Mouse (Mus musculus) 3134 (cell line): ENCODE measurements around the gene Aven.

Experiments used
- DNase-seq: peaks from one replicate; pipeline ENCODE4 v3.0.0-alpha.2; 2011; ENCODE audit warnings: low spot score; ENCODE audit not compliant: insufficient read length; ENCODE audit errors: extremely low read depth

Gene Aven

DNA sequence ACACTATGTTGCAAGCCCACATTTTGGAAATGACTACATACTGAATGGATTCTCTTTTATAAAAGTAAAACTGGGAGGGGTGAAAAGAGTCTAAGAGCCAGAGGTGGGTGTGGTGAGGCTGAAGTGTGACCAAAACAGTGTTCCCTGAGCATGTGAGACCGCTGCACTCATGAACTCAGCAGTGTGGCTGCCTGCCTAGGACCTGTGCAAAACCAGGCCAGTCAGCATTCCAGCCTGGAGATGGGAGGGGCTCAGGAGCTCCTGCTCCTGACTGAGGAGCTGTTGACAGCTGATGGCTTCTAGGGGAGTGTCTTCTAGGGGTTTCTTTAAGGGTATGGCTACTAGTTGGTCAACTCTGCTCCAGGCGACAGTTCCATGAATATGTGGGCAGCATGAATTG is 7.9 kb upstream of the Aven start:
- DNase-seq, result no peak

GRCm38 (mm10) chr2:112490483-112491196 is 2.1 kb upstream of the Aven start:
- DNase-seq, result no peak

GRCm38 (mm10) chr2:112491629-112492028 is 1.1 kb upstream of the Aven start:
- no peak for DNase-seq

DNA sequence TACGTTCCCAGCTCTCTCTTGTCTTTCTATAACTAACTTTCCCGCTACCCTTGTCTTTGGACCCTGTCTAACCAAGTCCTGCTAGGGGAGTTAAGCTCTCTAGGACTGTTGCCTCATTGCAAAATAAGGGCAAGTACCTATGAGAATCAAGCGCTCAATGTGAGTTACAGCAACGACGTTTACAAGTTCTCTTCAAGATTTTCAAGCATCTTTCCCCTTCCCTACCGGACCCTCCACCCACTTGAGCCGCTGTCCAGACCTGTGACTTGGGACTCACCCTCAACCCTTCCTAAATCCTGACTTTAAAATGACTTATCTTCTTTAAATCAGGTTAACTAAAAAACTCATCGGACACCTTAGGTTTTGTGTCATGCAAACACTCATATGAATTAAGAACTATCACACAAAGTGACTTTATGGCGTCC is 321 bp upstream of the Aven start:
- DNase-seq, result no peak

GRCm38 (mm10) chr2:112493539-112494260 is 936 bp downstream of the Aven start:
- DNase-seq, result no peak

DNA sequence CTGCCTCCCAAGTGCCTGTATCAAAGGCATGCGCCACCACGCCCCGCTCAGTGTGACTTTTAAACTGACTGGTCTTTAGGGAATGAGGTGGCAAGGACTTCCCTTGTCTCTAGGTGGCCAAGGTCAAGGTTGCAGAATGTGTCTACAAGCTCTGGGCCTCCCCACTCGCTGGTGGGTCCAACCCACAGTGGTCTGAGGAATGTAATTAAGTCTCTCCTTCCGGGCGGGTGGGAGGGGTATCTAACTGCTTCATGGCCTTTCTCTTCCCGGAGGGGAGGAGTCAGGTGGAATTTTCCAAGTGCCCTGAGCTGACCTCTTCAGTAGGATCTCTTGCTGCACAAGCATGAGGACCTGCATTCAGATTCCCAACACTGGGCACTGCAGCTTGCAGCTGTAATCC is 5.1 kb downstream of the Aven start:
- no peak for DNase-seq

- peak; percentile 41 for DNase-seq
These were observed 8.4 kb downstream of the Aven start for GRCm38 (mm10) chr2:112501209-112501608.

GRCm38 (mm10) chr2:112503978-112504377 is 11.2 kb downstream of the Aven start:
- DNase-seq, result no peak

DNA sequence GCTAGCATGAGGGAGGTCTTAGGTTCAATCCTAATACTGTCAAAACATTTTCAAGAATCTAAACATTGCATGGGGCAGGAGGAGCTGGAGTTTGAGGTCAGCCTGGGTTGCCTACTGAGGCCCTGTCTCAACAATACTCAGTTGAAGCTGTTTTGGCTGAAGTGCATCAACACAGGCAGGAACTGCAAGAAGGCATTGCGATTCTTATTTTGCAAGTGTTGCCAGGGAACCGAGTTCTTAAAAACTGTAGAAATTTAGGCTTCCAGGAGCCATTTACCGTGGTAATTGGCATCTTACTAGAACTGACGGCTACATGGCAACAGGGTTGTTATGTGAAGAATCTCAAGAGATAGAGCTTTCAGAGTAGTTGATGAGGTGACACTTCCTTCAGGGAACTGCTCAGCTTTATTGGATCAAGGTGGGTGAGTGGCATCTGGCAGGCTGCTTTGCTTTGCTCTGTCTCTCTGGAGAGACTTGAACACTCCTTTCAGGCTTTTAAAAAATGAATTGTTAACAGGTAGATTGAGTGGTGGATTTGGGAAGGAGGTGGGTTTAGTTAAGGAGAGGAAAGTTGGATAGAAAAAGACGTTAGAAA is 14.2 kb downstream of the Aven start:
- DNase-seq, result no peak

- DNase-seq, result no peak
These were observed 14.7 kb downstream of the Aven start for GRCm38 (mm10) chr2:112507444-112507843.

- DNase-seq, result peak; percentile 22
These were observed 17.4 kb downstream of the Aven start for GRCm38 (mm10) chr2:112510140-112510539.

GRCm38 (mm10) chr2:112513036-112513435 is 20.3 kb downstream of the Aven start:
- no peak for DNase-seq

DNA sequence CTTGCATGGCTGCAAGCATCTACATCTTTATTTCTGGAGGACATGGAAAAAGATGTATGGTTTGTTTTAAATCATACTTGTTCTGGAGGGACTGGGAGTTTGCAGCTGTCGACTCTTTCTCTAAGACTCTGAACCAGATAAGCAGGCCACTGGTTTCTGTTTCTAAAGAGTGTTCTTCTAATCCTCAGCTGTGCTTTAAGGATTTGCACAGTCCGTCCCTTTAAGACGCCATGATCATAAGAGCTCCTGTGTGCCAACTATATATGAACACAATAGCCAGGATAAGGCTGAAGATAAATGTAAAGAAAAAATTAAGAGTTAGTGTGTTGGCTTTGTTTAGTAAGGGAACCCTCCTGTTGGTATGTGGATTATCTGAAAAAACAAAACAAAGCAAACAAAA is 24.0 kb downstream of the Aven start:
- DNase-seq, result no peak

GRCm38 (mm10) chr2:112517218-112517617 is 24.5 kb downstream of the Aven start:
- no peak for DNase-seq

DNA sequence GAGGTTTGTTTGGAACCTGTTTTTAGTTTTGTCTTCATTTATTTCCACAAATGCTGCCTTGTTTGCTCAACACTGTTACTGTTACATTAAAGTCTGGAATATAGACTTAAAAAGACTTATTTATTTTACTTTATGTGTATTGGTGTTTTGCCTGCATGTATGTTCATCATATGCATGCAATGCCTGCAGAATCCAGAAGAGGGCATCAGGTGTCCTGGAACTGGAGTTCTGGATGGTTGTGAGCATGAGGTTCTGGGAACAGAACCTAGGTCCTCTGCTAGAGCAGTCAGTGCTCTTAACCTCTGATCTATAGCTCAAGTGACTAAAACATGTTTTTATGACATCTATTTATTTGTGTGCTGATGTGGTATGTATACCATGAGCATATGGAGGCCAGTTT is 25.8 kb downstream of the Aven start:
- no peak for DNase-seq

DNA sequence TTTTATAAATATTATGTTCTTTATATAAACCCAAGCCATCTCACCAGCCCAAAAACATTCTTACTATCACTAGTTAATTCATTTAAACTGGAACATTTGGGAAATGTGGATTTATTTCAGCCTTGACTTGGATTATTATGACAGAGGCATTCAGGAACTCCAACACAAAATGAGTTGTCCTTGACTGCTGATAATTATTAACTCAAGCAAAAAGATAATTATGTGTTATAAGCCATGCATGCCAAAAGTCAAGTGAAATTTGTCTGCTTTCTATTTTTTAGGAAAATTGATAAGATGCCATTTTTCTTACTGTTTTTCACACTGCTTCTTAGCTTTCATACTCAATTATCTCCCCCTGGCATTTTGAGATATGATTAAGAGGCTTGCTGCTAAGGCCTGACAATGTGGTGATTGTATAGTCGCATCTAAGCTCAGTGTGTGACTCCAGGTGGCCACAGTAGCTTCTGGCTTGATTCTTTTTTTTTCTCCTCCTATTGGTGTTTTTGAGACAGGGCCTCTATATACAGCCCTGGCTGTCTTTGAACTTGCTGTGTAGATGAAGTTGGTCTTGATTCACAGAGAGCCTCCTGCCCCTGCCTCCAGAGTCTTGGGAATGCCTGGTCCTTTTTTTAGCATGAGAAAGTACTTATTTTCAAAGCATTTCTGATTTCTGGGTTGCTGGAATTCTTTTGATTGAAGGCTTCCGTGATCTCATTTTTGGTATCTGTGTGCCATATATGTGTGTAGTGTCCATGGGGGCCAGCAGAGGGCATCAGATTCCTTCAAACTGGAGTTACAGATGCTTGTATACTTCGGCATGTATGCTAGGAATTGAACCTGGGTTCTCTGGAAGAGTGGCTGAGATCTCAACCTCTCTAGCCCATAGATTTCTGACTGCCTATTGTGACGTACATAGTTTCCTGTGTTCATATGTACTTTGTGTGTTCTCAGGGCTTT is 28.0 kb downstream of the Aven start:
- no peak for DNase-seq

GRCm38 (mm10) chr2:112526933-112527332 is 34.2 kb downstream of the Aven start:
- DNase-seq, result no peak

DNA sequence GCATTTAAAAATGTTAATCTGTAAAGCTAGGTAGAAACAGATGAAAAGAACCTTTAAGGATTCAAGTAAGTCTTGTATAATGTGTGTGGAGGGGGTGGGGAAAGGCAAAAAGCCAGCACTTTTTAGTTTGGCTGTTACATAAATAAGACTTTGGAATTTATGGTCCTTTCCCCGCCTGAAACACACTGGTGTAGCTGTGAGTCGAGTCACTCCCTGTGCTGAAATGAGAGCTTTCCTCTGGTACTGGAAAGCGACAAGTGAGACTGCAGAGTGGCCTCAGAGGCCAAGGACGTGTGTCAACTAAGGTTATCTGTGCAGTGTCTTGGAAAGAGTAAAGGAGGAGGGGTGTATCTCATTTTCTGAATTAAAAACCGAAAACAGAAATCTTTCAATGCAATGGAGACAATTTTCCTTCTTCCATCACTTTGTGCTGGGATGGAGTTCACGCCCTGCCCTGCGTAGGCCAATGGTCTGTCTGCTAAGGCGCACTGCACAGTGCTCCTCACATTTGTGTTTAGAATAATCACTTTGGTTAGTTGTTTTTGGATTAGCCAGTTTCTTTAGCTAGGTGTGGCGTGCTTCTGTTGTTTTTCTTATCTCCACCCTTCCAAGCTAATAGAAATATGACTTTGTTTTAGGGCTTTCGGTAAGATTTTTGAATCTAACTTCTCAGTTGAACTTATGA is 40.2 kb downstream of the Aven start:
- DNase-seq, result no peak

DNA sequence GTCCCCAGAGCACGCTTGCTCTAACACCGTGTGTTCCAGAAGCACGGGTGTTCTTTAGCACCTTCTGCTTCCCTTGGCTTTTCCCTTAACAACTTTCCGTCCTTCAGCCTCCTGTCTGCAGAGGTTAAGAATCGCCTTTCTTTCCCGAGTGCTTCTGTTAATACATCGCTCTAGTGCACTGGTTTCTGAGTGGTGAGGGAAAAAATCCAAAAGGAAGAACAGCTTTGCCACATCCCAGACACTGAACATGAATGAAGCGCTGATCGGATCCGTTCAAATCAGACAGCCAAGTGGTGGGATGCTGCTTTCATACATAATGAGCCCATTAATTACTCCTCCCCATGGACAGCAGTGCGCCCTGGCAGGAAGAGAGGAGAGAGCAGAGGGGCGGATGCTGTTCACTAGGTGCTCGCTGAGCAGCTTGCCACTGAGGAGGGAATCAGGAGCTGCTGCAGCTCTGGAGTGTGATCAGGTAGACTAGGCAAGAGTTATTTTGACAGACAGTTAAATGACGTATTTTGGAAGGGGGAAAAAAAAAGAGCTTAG is 42.0 kb downstream of the Aven start:
- no peak for DNase-seq

- no peak for DNase-seq
These were observed 46.0 kb downstream of the Aven start for GRCm38 (mm10) chr2:112538783-112539182.
